Mouse (Mus musculus): ENCODE data around the gene Gmcl1. TPM values are rescaled to one million over a fixed set of nuclear protein-coding genes. Genes with fewer than 3 reads are reported as not detected.

The Gmcl1 gene
- polyA plus RNA-seq (2017; shearing (Covaris generic)) = 11.6 TPM

GRCm38 (mm10) chr6:86733183-86733876, at the start of gene Gmcl1:
Gene Gmcl1, minus strand, starts transcription at chr6:86733383.

GRCm38 (mm10) chr6:86683872-86684654, 49.1 kb downstream of the Gmcl1 start, which contains the start of gene Snrnp27:
Gene Snrnp27, minus strand, starts transcription at chr6:86684522.

DNA sequence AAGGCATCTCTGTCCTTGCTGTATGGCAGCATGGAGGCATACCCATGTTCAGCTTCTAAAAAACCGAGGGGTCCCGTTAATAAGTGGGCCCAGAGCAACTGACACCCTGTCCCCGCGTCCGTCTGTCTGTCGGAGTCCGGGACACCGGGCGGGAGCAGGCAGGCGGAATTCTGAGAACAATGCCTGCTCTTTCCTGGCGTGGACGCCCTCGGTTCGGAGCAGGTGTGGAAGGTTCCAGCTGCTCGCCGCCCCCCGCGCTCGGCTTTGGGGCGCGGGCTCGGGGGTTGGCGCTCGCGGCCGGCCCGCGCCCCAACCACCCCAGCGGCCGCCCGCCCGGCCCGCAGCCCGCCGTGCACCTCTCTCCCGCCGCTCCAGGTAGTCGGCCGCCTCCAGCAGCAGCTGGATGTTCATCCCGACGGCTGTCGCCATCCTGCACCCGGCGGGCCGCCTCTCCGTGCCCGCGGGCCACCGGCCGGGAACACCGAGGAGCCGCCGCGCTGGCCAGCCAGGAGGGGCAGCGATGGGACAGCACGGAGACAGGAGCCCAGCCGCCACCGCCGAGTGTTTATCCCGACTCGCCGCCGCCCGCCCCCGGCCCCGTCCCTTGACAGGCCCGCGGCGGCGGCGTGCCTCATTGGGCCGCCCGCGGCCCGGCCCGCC, 64.5 kb downstream of the Gmcl1 start, which contains the start of gene Mxd1:
Gene Mxd1 (minus strand): TSS at position 582 of the 660 bp plus-strand sequence.

Other genes starting within 250 kb of the Gmcl1 start
- 46.9 TPM for gene Pcbp1, start 207.1 kb downstream of the Gmcl1 start, polyA plus RNA-seq (2017; shearing (Covaris generic))
- gene Asprv1, start 105.2 kb downstream of the Gmcl1 start, polyA plus RNA-seq (2017; shearing (Covaris generic)) = 0.47 TPM
- gene Mxd1, start 64.2 kb downstream of the Gmcl1 start, polyA plus RNA-seq (2017; shearing (Covaris generic)) = 27.1 TPM
- gene Snrnp27, start 48.9 kb downstream of the Gmcl1 start, polyA plus RNA-seq (2017; shearing (Covaris generic)) = 89.6 TPM
- gene Anxa4, start 60.2 kb upstream of the Gmcl1 start, polyA plus RNA-seq (2017; shearing (Covaris generic)) = 13.5 TPM
- gene Aak1, start 116.1 kb upstream of the Gmcl1 start, polyA plus RNA-seq (2017; shearing (Covaris generic)) = 58.5 TPM